Mouse (Mus musculus): ENCODE results near the gene Rnf11.
A peak's percentile ranks its signal among the peaks of the same experiment; 100 is the strongest.
"Not testable (repeated sequence)": the region's sequence is repeated elsewhere in the genome, so short reads cannot be mapped to it uniquely, and the experiment has no call there.

Gene Rnf11

DNA sequence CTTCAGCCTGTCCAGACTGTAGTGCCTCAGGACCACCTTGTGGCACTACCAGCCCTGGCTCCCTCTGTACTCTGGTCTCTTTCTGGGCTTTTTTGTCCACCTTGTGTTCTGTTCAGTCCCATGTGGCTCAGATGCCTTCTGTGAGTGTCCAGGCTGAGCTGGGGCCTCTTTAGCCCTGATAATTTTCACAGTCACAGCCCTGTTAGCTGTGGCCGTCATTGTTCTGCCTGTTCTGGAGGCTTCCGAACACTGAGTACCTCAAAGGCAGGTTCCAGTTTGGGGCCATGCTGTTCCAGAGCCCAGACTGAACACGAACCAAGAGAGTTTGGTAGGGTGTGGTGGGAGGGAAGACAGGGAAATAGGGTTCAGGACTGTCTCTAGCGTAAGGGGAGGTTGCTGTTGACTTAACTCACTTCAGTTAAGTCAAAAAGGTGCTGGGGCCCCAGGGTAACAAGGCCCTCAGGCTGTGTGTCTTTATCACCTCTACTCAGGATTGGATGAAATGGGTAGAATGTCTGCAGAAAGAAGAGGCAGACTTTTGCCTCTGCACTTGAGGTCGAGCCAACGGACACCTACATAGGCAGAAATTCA is 73.1 kb downstream of the Rnf11 start:
- DNase-seq (ENCODE audit: low spot score), result no peak

- no peak for DNase-seq (ENCODE audit: low spot score)
Observed at GRCm38 (mm10) chr4:109410681-109411376, 73.7 kb downstream of the Rnf11 start.

GRCm38 (mm10) chr4:109407701-109408485 is 76.6 kb downstream of the Rnf11 start:
- DNase-seq (ENCODE audit: low spot score), result no peak

DNA sequence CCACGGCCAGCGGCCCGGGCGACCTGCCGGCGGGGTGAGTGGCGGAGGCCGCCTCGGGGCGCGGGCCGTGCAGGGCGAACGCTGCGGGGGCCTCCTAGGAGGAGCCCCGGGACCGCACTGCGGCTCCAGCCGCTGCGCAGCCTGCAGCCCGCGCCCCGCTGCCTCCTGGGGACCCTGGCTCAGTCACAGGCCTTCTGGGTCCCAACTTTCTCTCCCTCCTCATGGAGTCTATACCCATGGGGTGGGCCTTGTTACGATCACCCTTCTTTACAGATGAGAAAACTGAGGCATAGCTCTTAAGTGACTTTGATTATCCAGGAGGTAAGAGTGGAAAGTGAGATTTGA is 77.4 kb downstream of the Rnf11 start:
- DNase-seq (ENCODE audit: low spot score), result no peak

GRCm38 (mm10) chr4:109406486-109407175 is 77.9 kb downstream of the Rnf11 start, which contains the start of gene Ttc39a:
Gene Ttc39a (plus strand): TSS chr4:109406623.
- no peak for DNase-seq (ENCODE audit: low spot score)

DNA sequence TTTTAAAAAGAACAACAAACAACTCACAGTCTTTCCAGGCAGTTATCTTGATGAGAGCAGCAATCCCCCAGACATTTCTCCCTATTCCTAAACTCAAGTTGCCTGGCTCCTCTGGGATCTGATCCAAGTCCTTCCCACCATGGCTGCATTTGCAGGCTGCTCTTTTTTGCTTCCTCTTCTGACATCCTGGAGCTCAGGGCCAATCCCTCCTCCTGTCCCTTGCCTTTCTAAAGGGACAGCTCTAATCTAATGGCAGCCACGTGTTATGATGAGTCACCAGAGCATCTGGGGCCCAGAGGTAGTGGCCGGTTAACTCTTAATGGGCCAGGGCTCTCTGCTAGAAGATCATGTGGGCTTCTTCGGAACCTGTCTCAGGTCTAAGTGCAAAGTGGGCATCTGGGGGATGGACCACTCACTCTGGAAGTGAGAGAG is 78.5 kb downstream of the Rnf11 start:
- DNase-seq (ENCODE audit: low spot score), result peak; percentile 53

DNA sequence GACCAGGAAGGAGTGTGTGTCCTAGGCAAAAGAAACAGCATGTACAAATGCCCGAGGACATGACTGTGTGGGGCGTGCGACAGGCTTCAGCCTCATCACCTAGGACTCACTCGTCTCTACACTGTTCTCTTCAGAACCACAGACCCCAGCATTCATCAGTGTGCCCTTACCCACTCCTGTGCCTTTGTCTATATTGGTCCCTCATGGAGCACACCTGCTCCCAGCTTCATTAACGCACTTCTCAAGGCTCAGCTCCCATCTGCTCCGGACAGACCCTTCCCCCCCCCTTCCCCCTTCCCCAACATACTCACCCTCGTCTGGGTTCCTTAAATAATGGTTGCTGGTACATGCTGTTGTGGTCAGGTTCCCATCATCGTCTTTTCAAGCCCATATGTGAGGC is 79.1 kb downstream of the Rnf11 start:
- no peak for DNase-seq (ENCODE audit: low spot score)

DNA sequence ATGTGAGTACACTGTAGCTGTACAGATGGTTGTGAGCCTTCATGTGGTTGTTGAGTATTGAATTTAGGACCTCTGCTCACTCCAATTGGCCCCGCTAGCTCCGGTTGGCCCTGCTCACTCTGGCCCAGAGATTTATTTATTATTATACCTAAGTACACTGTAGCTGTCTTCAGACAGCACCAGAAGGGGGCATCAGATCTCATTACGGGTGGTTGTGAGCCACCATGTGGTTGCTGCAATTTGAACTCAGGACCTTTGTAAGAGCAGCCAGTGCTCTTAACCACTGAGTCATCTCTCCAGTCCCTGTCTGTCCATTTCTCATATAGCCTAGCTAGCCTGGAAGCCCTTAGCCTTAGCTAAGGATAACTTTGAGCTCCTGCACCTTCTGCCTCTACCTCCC is 79.6 kb downstream of the Rnf11 start:
- not testable (repeated sequence) for DNase-seq (ENCODE audit: low spot score)

GRCm38 (mm10) chr4:109401176-109401689 is 83.3 kb downstream of the Rnf11 start:
- no peak for DNase-seq (ENCODE audit: low spot score)
